Mouse (Mus musculus): ENCODE results near the gene Fyn. TPM values are rescaled to one million over a fixed set of nuclear protein-coding genes. Genes with fewer than 3 reads are reported as not detected.

Gene Fyn
- polyA plus RNA-seq, 1 experiment: 107 TPM

GRCm38 (mm10) chr10:39520123-39520989 lies 151.7 kb downstream of the Fyn start:
- H3K27ac ChIP-seq (ENCODE audit: insufficient read depth, low read length): no peak overlapping the region
- no peak for TF ChIP-seq POLR2A (IDR thresholded peaks at IDR 0.05; ENCODE audit: extremely low read depth, insufficient read depth, low read length)
- TF ChIP-seq CTCF (IDR thresholded peaks at IDR 0.05; ENCODE audit: extremely low read depth, insufficient read depth, low read length): peak; percentile 54; the same call in 1 of the 2 replicates
- H3K4me3 ChIP-seq (ENCODE audit: insufficient read depth, low read length): no peak overlapping the region
- peaks cover 4% of the 10 kb centered on the region for H3K4me1 ChIP-seq (ENCODE audit: control insufficient read depth, insufficient read depth, low read length)

- Histone ChIP-seq H3K27ac (ENCODE audit: insufficient read depth, low read length) (no peak overlapping the region), H3K4me1 (ENCODE audit: control insufficient read depth, insufficient read depth, low read length) (peaks cover 4% of the 10 kb centered on the region), H3K4me3 (ENCODE audit: insufficient read depth, low read length) (no peak overlapping the region)
- TF ChIP-seq CTCF (IDR thresholded peaks at IDR 0.05; ENCODE audit: extremely low read depth, insufficient read depth, low read length) (no peak), POLR2A (IDR thresholded peaks at IDR 0.05; ENCODE audit: extremely low read depth, insufficient read depth, low read length) (no peak)
These were observed 152.7 kb downstream of the Fyn start for GRCm38 (mm10) chr10:39521327-39521726.

GRCm38 (mm10) chr10:39521861-39522391 lies 153.3 kb downstream of the Fyn start:
- Histone ChIP-seq H3K27ac (ENCODE audit: insufficient read depth, low read length) (no peak overlapping the region), H3K4me3 (ENCODE audit: insufficient read depth, low read length) (no peak overlapping the region), H3K4me1 (ENCODE audit: control insufficient read depth, insufficient read depth, low read length) (peaks cover 4% of the 10 kb centered on the region)
- TF ChIP-seq CTCF (IDR thresholded peaks at IDR 0.05; ENCODE audit: extremely low read depth, insufficient read depth, low read length): no peak
- no peak for TF ChIP-seq POLR2A (IDR thresholded peaks at IDR 0.05; ENCODE audit: extremely low read depth, insufficient read depth, low read length)

GRCm38 (mm10) chr10:39522857-39523614 lies 154.4 kb downstream of the Fyn start:
- peaks cover 2% of the 10 kb centered on the region; the same call in 1 of the 2 replicates for H3K4me1 ChIP-seq (ENCODE audit: control insufficient read depth, insufficient read depth, low read length)
- H3K4me3 ChIP-seq (ENCODE audit: insufficient read depth, low read length): no peak overlapping the region
- H3K27ac ChIP-seq (ENCODE audit: insufficient read depth, low read length): no peak overlapping the region
- TF ChIP-seq CTCF (IDR thresholded peaks at IDR 0.05; ENCODE audit: extremely low read depth, insufficient read depth, low read length) (no peak), POLR2A (IDR thresholded peaks at IDR 0.05; ENCODE audit: extremely low read depth, insufficient read depth, low read length) (no peak)

- no peak overlapping the region for H3K27ac ChIP-seq (ENCODE audit: insufficient read depth, low read length)
- no peak overlapping the region for H3K4me3 ChIP-seq (ENCODE audit: insufficient read depth, low read length)
- no peak for TF ChIP-seq POLR2A (IDR thresholded peaks at IDR 0.05; ENCODE audit: extremely low read depth, insufficient read depth, low read length)
- H3K4me1 ChIP-seq (ENCODE audit: control insufficient read depth, insufficient read depth, low read length): peaks cover 2% of the 10 kb centered on the region; the same call in 1 of the 2 replicates
These were observed 155.7 kb downstream of the Fyn start for GRCm38 (mm10) chr10:39524355-39524754.

GRCm38 (mm10) chr10:39525431-39525830 lies 156.8 kb downstream of the Fyn start:
- H3K27ac ChIP-seq (ENCODE audit: insufficient read depth, low read length): no peak overlapping the region
- TF ChIP-seq POLR2A (IDR thresholded peaks at IDR 0.05; ENCODE audit: extremely low read depth, insufficient read depth, low read length): no peak
- no peak for TF ChIP-seq CTCF (IDR thresholded peaks at IDR 0.05; ENCODE audit: extremely low read depth, insufficient read depth, low read length)
- H3K4me3 ChIP-seq (ENCODE audit: insufficient read depth, low read length): no peak overlapping the region
- H3K4me1 ChIP-seq (ENCODE audit: control insufficient read depth, insufficient read depth, low read length): no peaks in the 10 kb centered on the region

GRCm38 (mm10) chr10:39527113-39527512 lies 158.5 kb downstream of the Fyn start:
- Histone ChIP-seq H3K4me3 (ENCODE audit: insufficient read depth, low read length) (no peak overlapping the region), H3K27ac (ENCODE audit: insufficient read depth, low read length) (no peak overlapping the region), H3K4me1 (ENCODE audit: control insufficient read depth, insufficient read depth, low read length) (no peaks in the 10 kb centered on the region)
- TF ChIP-seq POLR2A (IDR thresholded peaks at IDR 0.05; ENCODE audit: extremely low read depth, insufficient read depth, low read length) (no peak), CTCF (IDR thresholded peaks at IDR 0.05; ENCODE audit: extremely low read depth, insufficient read depth, low read length) (no peak)

- Histone ChIP-seq H3K4me1 (ENCODE audit: control insufficient read depth, insufficient read depth, low read length) (peaks cover 3% of the 10 kb centered on the region), H3K4me3 (ENCODE audit: insufficient read depth, low read length) (no peak overlapping the region), H3K27ac (ENCODE audit: insufficient read depth, low read length) (no peak overlapping the region)
- TF ChIP-seq CTCF (IDR thresholded peaks at IDR 0.05; ENCODE audit: extremely low read depth, insufficient read depth, low read length): no peak
- TF ChIP-seq POLR2A (IDR thresholded peaks at IDR 0.05; ENCODE audit: extremely low read depth, insufficient read depth, low read length): no peak
These were observed 160.5 kb downstream of the Fyn start for GRCm38 (mm10) chr10:39529179-39529578.

GRCm38 (mm10) chr10:39532008-39532740 lies 163.5 kb downstream of the Fyn start:
- H3K4me1 ChIP-seq (ENCODE audit: control insufficient read depth, insufficient read depth, low read length): peaks cover 5% of the 10 kb centered on the region
- no peak overlapping the region for H3K27ac ChIP-seq (ENCODE audit: insufficient read depth, low read length)
- TF ChIP-seq POLR2A (IDR thresholded peaks at IDR 0.05; ENCODE audit: extremely low read depth, insufficient read depth, low read length) (no peak), CTCF (IDR thresholded peaks at IDR 0.05; ENCODE audit: extremely low read depth, insufficient read depth, low read length) (no peak)

More at GRCm38 (mm10) chr10:39532008-39532740, 163.5 kb downstream of the Fyn start:
- H3K4me3 ChIP-seq (ENCODE audit: insufficient read depth, low read length): no peak overlapping the region

All from cortical plate, adult 2 months (tissue).